Mouse (Mus musculus): Measurements from ENCODE around the gene Maml3.

GRCm38 (mm10) chr3:51998511-51999399 is 106.1 kb downstream of the Maml3 start:
- TF ChIP-seq CTCF (IDR thresholded peaks at IDR 0.05; ENCODE audit: borderline replicate concordance, extremely low read depth, insufficient read depth, insufficient read length) (no peak), POLR2A (IDR thresholded peaks at IDR 0.05; ENCODE audit: borderline replicate concordance, extremely low read depth, insufficient read depth, insufficient read length, poor library complexity, severe bottlenecking) (no peak)

Measured in brain, embryonic 14.5 days (tissue).